Mouse (Mus musculus) mouse embryonic stem cell (cell line): ENCODE data around the gene Kcnk1.

Experiments
- in situ Hi-C, 2 experiments: fragments of 300-500 bp; cut with MboI; formaldehyde crosslinking; loops; 1 replicate in 1 of 2; 3 replicates in 1 of 2; pipeline ENCODE4 v1.14.3; 2019 to 2020; ENCODE audit warnings: low sequenced_read_pairs in 2 of 2, low pct_unique_long_range_greater_than_20kb in 1 of 2, mixed read lengths in 1 of 2; ENCODE audit not compliant: unreplicated experiment in 1 of 2

Gene Kcnk1

DNA sequence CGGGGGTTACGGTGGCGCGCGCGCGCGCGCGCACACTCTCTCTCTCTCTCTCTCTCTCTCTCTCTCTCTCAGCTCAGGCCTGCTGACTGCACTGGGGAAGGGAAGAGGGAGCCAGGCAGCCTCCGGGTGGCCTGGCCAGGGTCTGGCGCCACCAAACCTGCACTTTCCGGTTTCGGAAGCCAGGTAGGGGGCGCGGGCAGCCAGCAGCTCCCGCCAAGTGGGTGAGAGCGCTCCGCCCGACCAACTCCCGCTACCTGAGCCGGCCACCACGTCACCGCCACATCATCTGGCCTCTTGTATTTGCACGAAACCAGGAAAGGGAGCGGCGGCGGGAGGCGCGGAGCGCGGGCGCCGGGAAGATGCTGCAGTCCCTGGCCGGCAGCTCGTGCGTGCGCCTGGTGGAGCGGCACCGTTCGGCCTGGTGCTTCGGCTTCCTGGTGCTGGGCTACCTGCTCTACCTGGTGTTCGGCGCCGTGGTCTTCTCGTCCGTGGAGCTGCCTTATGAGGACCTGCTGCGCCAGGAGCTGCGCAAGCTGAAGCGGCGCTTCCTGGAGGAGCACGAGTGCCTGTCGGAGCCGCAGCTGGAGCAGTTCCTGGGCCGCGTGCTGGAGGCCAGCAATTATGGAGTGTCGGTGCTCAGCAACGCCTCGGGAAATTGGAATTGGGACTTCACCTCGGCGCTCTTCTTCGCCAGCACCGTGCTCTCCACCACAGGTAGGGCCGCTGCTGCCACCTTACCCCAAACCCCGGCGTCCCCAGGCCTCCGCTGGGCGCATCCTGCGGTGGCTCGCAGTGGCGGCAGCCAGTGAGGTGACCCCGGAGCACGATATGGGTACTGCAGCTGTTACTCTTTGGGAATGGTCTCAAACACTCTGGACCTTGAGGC, at the start of gene Kcnk1:
Gene Kcnk1, plus strand, starts transcription at position 70 of the 886 bp plus-strand sequence.
- in situ Hi-C loops: no loop called here

DNA sequence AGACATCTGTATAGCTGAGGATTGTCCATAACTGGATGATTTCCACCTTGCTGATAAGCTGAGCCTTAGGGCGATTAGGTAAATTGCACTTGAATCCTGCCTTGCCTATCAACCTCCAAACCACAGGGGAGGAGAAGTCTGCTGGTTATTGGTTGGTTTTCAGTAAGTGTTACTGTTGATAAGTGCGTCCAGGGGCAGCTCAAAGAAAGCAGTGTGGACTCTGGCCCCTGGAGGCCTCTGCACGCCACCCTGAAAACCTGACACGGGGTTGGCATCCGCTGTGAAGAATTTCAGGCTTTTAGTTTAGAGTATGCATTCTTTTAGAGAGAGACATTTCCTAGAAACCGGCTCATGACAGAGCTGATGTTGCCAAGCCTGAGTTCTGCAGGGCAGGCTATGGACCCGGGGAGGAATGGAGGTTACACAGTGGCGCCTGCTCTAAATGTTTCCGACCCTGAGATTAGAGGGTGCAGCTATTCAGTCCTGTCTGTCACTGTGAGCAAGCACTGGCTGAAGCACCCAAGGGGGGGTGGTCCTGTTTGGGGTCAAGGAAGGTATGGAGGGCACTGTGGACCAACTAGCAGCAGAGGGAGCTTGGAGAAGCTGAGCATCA, 46.2 kb upstream of the Kcnk1 start:
- in situ Hi-C loops: no loop called here

DNA sequence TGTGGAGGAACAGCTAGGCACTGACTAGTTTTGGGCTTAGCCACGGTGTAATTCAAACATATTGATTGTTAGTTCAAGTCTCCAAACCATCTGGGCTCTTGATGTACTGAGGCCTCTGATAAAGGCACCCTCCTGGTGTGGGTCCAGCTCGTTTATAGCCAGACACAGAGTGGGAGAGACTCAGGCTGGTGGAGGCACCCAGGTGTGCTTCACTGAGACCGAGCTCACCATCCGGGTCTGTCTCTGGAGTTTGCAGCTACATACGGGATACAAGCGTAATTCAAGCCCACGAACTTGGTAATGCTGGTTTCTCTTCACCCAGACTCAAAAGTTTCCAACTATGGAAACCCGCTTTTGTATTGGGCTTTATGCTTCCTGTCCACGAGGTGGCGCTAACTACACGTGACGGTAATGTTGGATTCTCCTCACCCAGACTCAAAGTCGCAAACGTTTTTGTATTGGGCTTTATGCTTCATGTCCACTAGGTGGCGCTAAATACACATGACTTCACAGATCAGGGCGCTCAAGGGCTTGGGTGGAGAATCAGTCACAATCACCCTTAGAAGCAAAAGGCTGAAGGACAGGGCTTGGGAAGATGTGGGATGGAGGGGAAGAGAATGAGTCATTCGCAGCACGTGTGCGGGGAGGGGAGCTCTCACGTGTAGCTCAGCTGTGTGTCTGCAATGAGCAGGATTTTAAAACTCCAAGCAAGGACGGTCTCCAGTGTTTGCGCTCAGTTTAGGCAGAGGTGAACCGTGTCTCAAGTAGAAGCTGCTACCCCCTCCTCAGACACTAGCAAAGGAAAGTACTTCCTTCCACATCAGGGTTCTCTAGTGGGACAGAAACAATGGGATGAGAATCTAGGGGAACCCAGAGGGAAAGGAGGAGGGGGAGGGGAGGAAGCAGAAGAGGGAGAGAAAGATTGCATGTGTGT, 44.7 kb upstream of the Kcnk1 start:
- in situ Hi-C loops: loop anchor here in 1 of 2 experiments (10.0 kb wide), 1 partner anchor 115 kb away; no protein-coding TSS in a partner anchor

DNA sequence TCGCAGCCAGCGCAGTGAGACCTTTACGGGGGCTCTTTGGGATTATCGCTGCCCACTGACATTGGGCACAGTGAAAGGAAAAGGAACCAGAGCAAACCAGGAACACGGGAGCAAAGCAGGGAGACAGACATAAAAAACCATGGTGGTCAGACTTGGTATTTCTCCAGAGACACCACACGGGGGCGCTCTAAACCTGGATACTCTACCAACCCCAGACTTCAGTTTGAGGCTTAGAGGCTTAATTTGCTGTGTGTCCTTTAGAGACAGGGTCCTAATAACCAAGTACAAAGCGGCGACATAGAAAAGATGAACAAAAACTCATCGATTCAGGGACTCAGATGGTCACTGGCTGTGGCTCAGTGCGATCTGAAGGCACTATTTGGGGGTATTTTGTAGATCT, 39.3 kb upstream of the Kcnk1 start:
- in situ Hi-C loops: loop anchor here in 1 of 2 experiments (10.0 kb wide), 1 partner anchor 109 kb away; no protein-coding TSS in a partner anchor

DNA sequence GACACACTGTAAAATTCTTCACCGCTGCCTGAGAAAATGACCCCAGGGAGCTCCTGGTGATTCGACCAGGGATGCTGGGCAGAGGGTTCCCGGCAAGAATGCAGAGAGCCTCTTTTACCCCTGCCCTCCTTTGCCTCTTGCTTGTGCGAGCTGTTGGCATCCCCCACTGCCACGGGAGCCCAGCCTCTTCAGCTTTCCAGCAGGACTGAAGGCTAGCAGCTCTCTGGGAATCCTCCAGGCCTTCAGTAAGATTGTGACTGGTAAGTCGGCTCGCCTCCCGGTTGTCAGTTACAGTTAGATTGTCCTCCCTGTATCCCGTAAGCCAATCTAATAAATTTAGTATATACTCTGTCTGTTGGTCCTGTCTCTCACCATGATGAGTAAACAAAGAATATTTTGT, 38.2 kb upstream of the Kcnk1 start:
- in situ Hi-C loops: loop anchor here in 1 of 2 experiments (10.0 kb wide), 1 partner anchor 108 kb away; no protein-coding TSS in a partner anchor

DNA sequence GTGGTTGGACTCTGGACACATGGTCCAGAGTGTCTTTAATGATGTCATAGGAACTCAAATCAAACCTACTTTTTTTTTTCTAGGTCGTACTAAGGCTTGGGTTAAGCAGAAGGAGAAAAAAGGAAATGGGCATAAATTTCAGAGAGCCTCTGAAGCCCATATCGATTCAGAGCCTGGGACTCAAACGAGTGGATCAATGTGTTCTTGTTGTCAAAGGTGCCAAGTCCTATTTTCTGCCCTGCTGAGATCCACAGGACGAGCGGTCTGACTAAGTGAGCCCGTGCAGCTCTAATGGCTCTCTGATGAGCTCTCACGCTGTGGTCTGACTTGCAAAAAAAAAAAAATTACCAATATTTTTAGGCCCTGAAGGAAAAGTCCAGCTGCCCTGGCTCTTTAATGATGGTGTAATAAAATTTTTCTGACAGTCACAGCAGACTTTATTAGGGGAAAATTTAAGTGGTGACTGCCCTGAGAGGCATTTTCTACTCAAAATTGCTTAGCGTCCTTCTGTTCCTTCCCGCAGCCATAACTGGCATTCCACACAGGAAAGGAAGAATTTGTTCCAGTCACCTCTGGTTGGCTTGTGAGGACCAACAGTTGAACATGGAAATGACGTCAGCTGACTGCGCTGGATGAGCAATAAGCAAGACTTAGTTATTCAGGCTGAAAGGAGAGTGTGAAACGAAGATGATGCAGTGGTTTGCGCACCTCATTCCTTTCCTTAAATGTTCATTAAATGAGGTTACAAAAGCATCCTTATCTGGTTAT, 37.6 kb upstream of the Kcnk1 start:
- in situ Hi-C loops: loop anchor here in 1 of 2 experiments (10.0 kb wide), 1 partner anchor 107 kb away; no protein-coding TSS in a partner anchor

DNA sequence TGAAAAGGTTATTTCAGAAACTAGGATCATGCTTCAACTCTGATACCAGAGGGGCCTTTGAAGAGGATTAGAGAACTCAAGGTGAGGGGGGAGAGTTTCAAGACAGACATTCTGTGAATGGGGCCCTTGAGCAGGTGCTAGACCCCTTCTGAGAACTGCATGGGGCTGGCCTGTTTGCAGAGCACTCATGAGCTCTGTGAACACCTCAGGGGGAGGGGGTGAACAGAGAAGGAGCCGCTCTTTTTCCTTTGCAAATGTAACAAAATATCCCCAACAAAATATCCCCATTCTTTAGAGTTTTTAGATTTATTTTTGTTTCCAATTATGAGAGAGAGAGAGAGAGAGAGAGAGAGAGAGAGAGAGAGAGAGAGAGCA, 37.0 kb upstream of the Kcnk1 start:
- in situ Hi-C loops: loop anchor here in 1 of 2 experiments (10.0 kb wide), 1 partner anchor 107 kb away; no protein-coding TSS in a partner anchor

DNA sequence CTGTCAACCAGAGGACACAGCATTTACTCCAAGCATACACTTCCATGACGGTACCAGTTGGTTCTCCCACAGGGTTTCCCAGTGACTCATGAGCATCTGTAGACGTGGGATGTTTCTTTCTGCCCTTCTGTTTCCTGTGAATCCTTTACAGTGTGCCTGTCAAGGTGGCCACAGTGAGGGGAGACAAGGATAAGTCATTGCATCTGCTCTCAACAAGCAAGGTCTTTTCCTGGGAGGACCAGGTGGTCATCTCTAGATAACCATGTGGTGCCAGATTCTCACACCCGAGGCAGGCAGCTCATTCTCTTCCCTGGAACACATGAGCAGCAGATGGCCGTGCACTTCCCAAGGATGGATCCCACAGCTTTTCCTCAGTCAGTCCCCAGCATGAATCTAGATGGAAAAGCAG, 35.6 kb upstream of the Kcnk1 start:
- in situ Hi-C loops: loop anchor here in 1 of 2 experiments (10.0 kb wide), 1 partner anchor 105 kb away; no protein-coding TSS in a partner anchor

DNA sequence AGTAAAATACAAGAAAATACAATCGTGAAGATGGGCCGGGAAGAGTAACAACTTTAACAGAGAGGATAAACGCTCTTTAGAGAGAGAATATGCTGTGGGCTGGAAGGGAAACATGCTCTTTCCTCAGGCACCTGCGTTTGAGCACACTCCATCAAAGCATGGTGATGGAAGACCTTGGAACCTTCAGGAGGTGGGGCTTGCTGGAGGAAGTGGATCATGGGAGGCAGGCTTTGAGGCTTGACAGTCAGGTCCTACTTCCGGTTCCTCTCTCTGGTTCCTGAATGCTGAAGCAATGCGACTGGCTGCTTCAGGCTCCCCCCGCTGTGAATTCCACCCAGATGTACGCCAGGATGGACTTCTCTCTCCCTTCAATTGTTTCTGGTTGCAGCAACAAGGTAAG, 34.9 kb upstream of the Kcnk1 start:
- in situ Hi-C loops: no loop called here

DNA sequence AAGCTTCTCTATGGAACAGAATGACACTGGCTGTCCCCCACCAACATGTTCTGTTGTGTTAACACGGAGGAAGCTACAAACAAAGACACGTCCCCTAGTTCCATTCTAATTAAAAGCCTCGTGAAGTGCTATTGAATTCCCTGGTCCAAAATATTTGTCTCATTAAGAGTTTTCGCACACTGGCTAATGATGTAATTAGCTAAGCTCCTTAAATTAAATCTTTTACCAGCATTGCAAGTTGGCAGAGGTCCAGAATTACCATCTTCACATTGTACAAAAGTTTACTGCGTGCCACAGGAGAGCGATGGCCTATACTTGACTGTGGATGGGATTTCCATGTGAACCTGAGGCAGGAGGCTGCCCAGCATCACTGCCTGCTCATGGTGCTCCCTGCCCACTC, 33.2 kb upstream of the Kcnk1 start:
- in situ Hi-C loops: no loop called here

DNA sequence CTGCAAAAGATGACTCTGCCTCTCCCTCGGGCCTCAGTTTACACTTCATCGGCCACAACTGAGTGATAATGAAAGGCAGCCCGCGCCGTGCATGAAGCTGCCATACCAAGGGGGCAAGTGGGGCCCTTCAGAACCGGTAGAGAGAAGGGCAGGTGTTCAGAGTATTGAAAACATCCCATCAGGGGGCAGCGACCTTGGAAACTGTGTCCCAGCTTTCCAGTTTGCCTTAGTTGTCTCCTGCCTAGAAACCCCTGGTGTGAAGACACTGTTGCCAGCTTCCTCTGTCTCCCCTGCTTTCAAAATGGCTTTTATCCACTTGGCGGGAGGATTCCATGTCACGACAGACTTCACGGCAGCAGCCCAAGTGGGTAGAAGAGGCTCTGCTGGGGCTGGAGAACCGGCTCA, 31.2 kb upstream of the Kcnk1 start:
- in situ Hi-C loops: no loop called here

DNA sequence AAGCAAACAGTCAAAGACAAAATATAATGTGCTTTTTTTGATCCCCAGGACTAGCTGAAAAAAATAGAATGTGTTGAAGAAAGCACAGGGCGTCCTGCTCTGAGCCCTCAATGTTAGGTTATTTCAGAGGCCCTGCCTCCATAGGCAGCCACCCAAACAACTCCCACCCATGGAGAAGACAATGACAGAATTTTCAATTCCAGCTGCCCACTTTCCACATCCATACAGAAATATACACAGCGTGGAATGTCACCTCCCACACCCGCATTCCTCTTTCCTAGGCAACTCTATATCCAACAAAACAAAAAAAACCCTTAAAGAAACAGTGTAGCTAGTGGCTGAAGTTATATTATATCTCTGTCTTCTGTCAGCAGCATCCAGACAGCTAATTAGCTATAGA, 23.6 kb upstream of the Kcnk1 start:
- in situ Hi-C loops: no loop called here

DNA sequence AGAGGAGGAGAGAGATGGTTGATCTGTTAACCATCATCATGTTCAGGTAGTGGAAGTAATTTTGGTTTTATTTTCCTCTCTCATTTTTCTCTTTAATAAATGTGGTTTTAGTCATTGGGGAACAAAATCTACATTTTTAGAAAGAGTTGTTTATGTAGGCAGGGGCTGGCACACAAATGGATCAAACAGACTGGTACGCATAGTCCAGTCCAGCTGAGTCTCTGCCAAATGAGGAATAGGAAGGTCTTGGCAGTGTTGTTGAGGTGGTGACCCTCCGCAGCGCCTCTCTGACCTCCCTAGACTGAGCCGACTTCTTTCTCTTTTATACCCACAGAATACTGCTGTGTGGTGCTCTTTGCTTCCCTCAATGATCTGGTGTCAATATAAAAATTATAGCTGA, 19.0 kb upstream of the Kcnk1 start:
- in situ Hi-C loops: no loop called here

DNA sequence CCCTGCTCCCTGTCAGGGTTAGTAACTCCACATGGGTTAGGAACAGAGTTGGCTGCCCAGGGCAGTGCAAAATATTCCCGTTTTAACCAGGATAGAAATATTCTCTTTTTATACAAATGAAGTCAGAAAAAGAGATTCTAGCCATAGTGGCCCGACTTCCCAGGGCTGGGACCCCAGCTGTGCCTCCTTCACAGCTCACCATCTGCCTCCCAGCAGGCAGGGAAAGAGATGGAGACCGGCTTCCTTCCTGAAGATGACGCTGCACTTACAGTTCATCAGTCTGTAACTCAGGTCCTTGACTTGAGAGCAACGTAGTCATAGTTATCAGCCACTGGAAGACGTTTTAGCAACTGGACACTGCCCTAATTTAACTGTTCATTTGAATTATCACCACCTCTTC, 14.1 kb upstream of the Kcnk1 start:
- in situ Hi-C loops: no loop called here

DNA sequence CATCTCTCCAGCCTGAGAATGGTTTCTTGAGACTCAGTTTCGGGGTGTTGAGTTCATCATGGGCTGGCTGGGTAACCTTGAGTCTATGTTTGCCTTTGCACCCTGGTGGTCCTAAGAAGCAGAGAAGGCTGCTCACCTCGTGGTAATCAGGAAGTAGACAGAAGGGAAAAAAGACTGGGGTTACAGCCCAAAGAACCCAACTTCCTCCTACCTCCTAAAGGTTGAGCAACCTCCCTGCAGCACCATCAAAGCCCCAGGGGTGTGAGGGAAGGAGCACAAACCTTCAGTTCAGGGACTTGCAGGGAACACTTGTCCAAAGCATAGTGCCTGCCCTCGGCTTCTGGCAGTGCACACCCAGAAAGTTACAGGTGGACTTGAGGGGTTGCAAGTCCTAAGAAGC, 11.5 kb upstream of the Kcnk1 start:
- in situ Hi-C loops: no loop called here

DNA sequence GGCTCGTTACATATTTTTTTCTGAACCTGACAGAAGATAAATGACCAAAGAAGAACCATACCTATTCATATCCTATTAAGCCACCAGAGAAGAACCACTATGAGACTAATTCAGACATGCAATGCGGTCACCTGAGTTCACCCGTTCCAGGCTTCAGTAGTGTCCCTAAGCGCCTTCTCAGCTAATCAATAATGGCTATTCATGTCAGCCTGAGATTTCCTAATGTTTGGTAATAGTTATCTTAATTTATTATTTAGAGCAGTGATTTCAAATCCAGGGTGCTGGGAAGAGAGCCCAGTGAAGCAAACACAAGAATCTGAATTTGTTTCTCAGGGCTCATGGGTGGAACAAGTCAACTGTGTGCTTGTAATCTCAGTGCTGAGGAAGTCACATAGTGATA, 10.8 kb upstream of the Kcnk1 start:
- in situ Hi-C loops: no loop called here

DNA sequence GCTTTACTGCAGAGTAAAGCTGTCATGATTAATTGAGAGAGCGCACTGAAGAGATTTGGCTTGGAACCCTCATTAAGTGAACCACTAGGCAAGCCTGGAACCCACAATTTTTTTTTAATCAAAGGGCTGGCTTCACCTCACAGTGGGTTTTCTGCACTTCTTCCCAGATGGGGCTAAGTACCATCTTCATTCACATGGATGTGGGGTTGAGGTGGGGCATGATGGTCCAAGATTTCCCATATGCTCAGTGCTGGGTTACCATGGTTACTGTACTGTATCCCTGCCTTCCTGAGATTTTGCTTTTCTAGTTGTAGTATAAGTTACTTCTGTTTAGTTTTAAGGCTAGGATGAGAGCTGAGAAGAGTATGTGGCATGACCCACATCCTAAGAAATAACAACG, 9.6 kb upstream of the Kcnk1 start:
- in situ Hi-C loops: no loop called here

DNA sequence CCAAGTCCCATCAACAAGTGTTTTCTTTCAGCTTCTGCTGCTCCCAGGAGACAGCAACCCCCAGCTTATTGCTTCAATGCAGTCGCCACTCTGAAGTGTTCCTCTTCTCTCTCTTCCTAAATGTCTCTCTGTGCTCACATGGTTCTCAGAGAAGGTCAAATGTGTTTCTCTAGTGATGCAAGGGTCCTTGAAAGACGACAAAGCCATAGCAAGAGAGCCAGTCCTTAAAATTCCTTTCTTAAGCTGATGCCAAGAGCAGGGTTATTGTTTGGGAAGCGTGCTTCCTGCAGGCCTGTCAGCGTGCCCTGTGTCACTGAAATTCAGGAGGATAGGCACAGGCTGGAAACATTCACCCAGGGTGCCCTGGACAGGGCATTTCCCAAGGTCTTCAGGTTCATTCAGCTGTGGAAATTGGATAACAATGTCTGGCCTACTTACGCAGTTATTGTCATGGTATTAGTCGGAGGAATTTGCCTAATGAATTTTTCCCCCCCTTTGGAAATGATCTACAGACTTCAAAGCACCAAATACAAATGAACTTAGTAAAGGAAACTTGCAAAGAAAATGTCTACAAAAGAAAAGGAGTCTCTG, 7.9 kb upstream of the Kcnk1 start:
- in situ Hi-C loops: no loop called here
